Mouse (Mus musculus): ENCODE results near the gene Wdr73. TPM values are rescaled to one million over a fixed set of nuclear protein-coding genes. Genes with fewer than 3 reads are reported as not detected.
A peak's percentile ranks its signal among the peaks of the same experiment; 100 is the strongest.

Gene Wdr73
- total and polyA plus RNA-seq, 2 experiments from 2014 or later: 12.4 to 22.4 TPM

DNA sequence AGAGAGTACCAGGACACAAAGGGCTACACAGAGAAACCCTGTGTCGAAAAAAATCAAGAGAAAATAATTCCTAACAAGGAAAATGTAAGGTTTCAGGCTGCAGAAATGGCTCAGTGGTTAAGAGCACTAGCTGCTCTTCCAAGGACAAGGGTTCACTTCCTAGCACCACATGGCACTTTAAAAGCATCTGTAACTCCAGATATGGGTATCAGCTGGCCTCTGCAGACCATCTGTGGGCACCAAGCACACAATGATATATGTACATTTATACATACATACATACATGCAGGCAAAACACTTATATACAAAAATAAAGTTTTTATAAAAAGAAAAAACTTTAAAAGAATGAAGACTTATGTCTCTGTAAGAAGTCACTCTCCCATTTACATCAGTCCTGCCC, 34.8 kb upstream of the Wdr73 start:
- Histone ChIP-seq H3K27ac (ENCODE audit: low read depth) (no peak overlapping the region), H3K36me3 (replicated peaks; ENCODE audit: control insufficient read depth, insufficient read depth, low read length) (peaks cover 23% of the 10 kb centered on the region), H3K9me3 (replicated peaks; ENCODE audit: control insufficient read depth, low read length) (no peaks in the 10 kb centered on the region), H3K4me3 (ENCODE audit: low read depth, low read length) (no peak overlapping the region), H3K4me2 (ENCODE audit: low read depth, low read length) (no peak overlapping the region), H3K27me3 (ENCODE audit: control insufficient read depth, insufficient read depth, low read length) (no peaks in the 10 kb centered on the region), H3K9ac (replicated peaks; ENCODE audit: low read depth, low read length) (no peak overlapping the region), H3K4me1 (ENCODE audit: control insufficient read depth, insufficient read depth) (peaks cover 22% of the 10 kb centered on the region)
- whole genome bisulfite sequencing: 82% methylated on average over 1 of the region's 1 CpGs
- DNase-seq (ENCODE audit: low spot score) (no peak), ATAC-seq (ENCODE audit: insufficient read depth, low read depth) (no peak)
- TF ChIP-seq CTCF (IDR thresholded peaks at IDR 0.05; ENCODE audit: low read depth) (no peak), EP300 (IDR thresholded peaks at IDR 0.05; ENCODE audit: low read depth) (no peak)

- ATAC-seq (ENCODE audit: insufficient read depth, low read depth) (no peak), DNase-seq (ENCODE audit: low spot score) (no peak)
- TF ChIP-seq CTCF (IDR thresholded peaks at IDR 0.05; ENCODE audit: low read depth) (no peak), EP300 (IDR thresholded peaks at IDR 0.05; ENCODE audit: low read depth) (no peak)
- no peak overlapping the region for H3K27ac ChIP-seq (ENCODE audit: low read depth)
- 74% methylated on average over 1 of the region's 1 CpGs for WGBS
- H3K9ac ChIP-seq (replicated peaks; ENCODE audit: low read depth, low read length): no peak overlapping the region
- H3K4me1 ChIP-seq (ENCODE audit: control insufficient read depth, insufficient read depth): peaks cover 22% of the 10 kb centered on the region
- no peak overlapping the region for H3K4me3 ChIP-seq (ENCODE audit: low read depth, low read length)
- H3K27me3 ChIP-seq (ENCODE audit: control insufficient read depth, insufficient read depth, low read length): no peaks in the 10 kb centered on the region
- H3K36me3 ChIP-seq (replicated peaks; ENCODE audit: control insufficient read depth, insufficient read depth, low read length): peaks cover 26% of the 10 kb centered on the region
- no peaks in the 10 kb centered on the region for H3K9me3 ChIP-seq (replicated peaks; ENCODE audit: control insufficient read depth, low read length)
- no peak overlapping the region for H3K4me2 ChIP-seq (ENCODE audit: low read depth, low read length)
These were observed 31.7 kb upstream of the Wdr73 start for GRCm38 (mm10) chr7:80932777-80933176.

GRCm38 (mm10) chr7:80931618-80932207, 30.6 kb upstream of the Wdr73 start:
- no peak overlapping the region for H3K4me3 ChIP-seq (ENCODE audit: low read depth, low read length)
- peaks cover 36% of the 10 kb centered on the region for H3K36me3 ChIP-seq (replicated peaks; ENCODE audit: control insufficient read depth, insufficient read depth, low read length)
- H3K9ac ChIP-seq (replicated peaks; ENCODE audit: low read depth, low read length): no peak overlapping the region
- no peaks in the 10 kb centered on the region for H3K9me3 ChIP-seq (replicated peaks; ENCODE audit: control insufficient read depth, low read length)
- no peaks in the 10 kb centered on the region for H3K27me3 ChIP-seq (ENCODE audit: control insufficient read depth, insufficient read depth, low read length)
- peak; percentile 49 for DNase-seq (ENCODE audit: low spot score)
- peak overlapping the region; percentile 25; the same call in 1 of the 2 replicates for H3K4me2 ChIP-seq (ENCODE audit: low read depth, low read length)
- TF ChIP-seq EP300 (IDR thresholded peaks at IDR 0.05; ENCODE audit: low read depth) (no peak), CTCF (IDR thresholded peaks at IDR 0.05; ENCODE audit: low read depth) (no peak)
- 38% methylated on average over 8 of the region's 8 CpGs for WGBS
- ATAC-seq (ENCODE audit: insufficient read depth, low read depth): peak; percentile 79
- peak overlapping the region; percentile 77 for H3K27ac ChIP-seq (ENCODE audit: low read depth)
- H3K4me1 ChIP-seq (ENCODE audit: control insufficient read depth, insufficient read depth): peaks cover 18% of the 10 kb centered on the region

GRCm38 (mm10) chr7:80923165-80923564, 22.1 kb upstream of the Wdr73 start:
- Histone ChIP-seq H3K27me3 (ENCODE audit: control insufficient read depth, insufficient read depth, low read length) (no peaks in the 10 kb centered on the region), H3K27ac (ENCODE audit: low read depth) (no peak overlapping the region), H3K9me3 (replicated peaks; ENCODE audit: control insufficient read depth, low read length) (no peaks in the 10 kb centered on the region), H3K4me2 (ENCODE audit: low read depth, low read length) (no peak overlapping the region), H3K9ac (replicated peaks; ENCODE audit: low read depth, low read length) (no peak overlapping the region), H3K4me1 (ENCODE audit: control insufficient read depth, insufficient read depth) (no peaks in the 10 kb centered on the region), H3K4me3 (ENCODE audit: low read depth, low read length) (no peak overlapping the region), H3K36me3 (replicated peaks; ENCODE audit: control insufficient read depth, insufficient read depth, low read length) (peaks cover 60% of the 10 kb centered on the region)
- DNase-seq (ENCODE audit: low spot score): peak; percentile 63
- TF ChIP-seq CTCF (IDR thresholded peaks at IDR 0.05; ENCODE audit: low read depth) (no peak), EP300 (IDR thresholded peaks at IDR 0.05; ENCODE audit: low read depth) (no peak)
- peak; percentile 95 for ATAC-seq (ENCODE audit: insufficient read depth, low read depth)
- 44% methylated on average over 2 of the region's 2 CpGs for WGBS

DNA sequence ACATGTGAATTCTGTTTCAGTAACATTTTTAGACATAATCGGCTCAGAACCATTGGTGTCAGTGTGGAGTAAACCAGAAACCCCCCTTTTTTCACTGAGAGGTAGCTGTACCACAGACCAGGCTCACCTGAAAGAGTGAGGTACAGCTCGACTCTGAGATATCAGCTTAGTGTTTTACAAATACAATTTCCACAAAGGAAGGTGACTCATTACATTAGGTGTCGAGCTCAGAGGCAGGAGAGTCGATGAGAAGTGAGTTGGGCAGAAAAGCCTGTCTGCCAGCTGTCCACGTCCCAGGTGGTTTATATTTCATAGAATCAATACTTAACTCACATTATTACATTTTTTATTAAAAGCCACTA, 18.6 kb upstream of the Wdr73 start:
- no peak overlapping the region for H3K27ac ChIP-seq (ENCODE audit: low read depth)
- H3K27me3 ChIP-seq (ENCODE audit: control insufficient read depth, insufficient read depth, low read length): no peaks in the 10 kb centered on the region
- no peak overlapping the region for H3K4me3 ChIP-seq (ENCODE audit: low read depth, low read length)
- no peaks in the 10 kb centered on the region for H3K9me3 ChIP-seq (replicated peaks; ENCODE audit: control insufficient read depth, low read length)
- ATAC-seq (ENCODE audit: insufficient read depth, low read depth): no peak
- TF ChIP-seq CTCF (IDR thresholded peaks at IDR 0.05; ENCODE audit: low read depth) (no peak), EP300 (IDR thresholded peaks at IDR 0.05; ENCODE audit: low read depth) (no peak)
- H3K36me3 ChIP-seq (replicated peaks; ENCODE audit: control insufficient read depth, insufficient read depth, low read length): peaks cover 55% of the 10 kb centered on the region
- no peak overlapping the region for H3K4me2 ChIP-seq (ENCODE audit: low read depth, low read length)
- no peak overlapping the region for H3K9ac ChIP-seq (replicated peaks; ENCODE audit: low read depth, low read length)
- no peak for DNase-seq (ENCODE audit: low spot score)
- WGBS: 75% methylated on average over 5 of the region's 5 CpGs
- H3K4me1 ChIP-seq (ENCODE audit: control insufficient read depth, insufficient read depth): no peaks in the 10 kb centered on the region

Measured in heart, postnatal 0 days (tissue).